Mouse (Mus musculus) C2C12 (cell line): Measurements from ENCODE around the gene Xlr4a.
"Not testable (repeated sequence)": the region's sequence is repeated elsewhere in the genome, so short reads cannot be mapped to it uniquely, and the experiment has no call there.

Experiments
- CEBPB ChIP-seq: IDR thresholded peaks from one replicate; pipeline ENCODE4 v1.6.1; 2011; ENCODE audit warnings: low read depth, mild to moderate bottlenecking, control low read depth, moderate library complexity
- CTCF ChIP-seq: IDR thresholded peaks from one replicate; pipeline ENCODE4 v1.5.1; 2011; ENCODE audit not compliant: control insufficient read depth, insufficient read depth, insufficient read length
- FOSL1 ChIP-seq: IDR thresholded peaks from one replicate; pipeline ENCODE4 v1.8.0; 2011; ENCODE audit warnings: mild to moderate bottlenecking, low read length; ENCODE audit not compliant: poor library complexity, insufficient read depth, severe bottlenecking
- MAX ChIP-seq: IDR thresholded peaks from one replicate; pipeline ENCODE4 v1.6.1; 2011; ENCODE audit warnings: mild to moderate bottlenecking, control low read depth
- MYOG ChIP-seq: IDR thresholded peaks from one replicate; pipeline ENCODE4 v1.6.1; 2011; ENCODE audit not compliant: control insufficient read depth, insufficient read length; ENCODE audit errors: extremely low read depth
- USF1 ChIP-seq: IDR thresholded peaks from one replicate; pipeline ENCODE4 v1.6.1; 2011; ENCODE audit warnings: low read depth, mild to moderate bottlenecking, control low read depth, moderate library complexity

DNA sequence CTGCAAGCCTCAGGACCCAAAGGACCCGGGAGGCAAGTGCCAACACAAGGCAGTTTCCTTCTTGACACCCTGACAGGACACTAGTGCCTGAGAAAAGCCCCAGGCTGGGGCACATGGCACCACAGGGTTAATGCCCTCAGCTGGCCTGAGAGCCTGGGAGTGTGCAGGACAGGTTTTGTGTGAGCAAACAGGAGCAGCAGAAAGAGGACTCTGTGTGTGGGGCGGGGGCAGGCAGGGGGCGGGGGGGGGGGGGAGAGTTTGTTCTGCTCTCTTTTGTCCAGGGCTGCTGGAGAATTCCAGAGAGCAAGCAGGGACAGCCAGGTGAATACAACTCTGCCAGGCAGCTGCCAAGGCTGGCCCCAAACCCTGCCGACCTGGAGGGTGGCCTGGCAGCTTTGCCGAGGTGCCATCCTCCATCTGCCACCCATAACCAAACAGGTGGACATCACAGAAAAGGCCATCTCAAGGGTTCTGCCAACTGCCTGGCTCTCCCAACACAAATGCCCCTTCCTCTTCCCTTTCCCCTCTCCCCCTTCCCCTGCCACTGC lies 15.4 kb downstream of the Xlr4a start:
- TF ChIP-seq MAX, CTCF, USF1, FOSL1, MYOG, CEBPB: not testable (repeated sequence)
